ENCODE assay signal across 10 mouse cellular contexts in the genomic region with DNA sequence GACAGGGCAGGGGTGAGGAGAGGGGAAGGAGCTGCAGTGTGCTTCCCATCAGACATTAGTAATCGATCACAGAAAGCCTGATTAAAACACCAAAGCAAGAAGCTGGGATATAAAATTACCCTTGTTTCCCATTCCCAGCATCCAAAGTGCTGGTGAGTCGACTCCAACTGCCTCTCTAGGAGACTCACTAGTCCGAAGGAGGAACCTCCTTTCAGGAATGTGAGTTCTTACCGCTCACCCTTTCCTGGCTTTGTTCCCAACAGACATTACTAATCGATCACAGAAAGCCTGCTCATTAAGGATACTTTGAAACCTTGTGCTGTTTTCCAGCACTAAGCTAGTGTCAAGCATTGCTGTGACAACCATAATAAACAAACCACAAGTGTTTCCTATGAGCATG.
DNase-seq lines count a peak whose midpoint lies in the region; ATAC-seq and TF ChIP-seq lines count a peak whose summit lies in the region.
"Had no signal": no experiment of that assay in that cellular context is flagged by ENCODE, and none has a peak within 500 bp of the region (broad histone marks: within the 10 kb centered on the region; RNA-seq: fewer than 3 reads in every experiment).

No protein-coding gene starts in this region.

- no peak overlapping the region for H3K27ac ChIP-seq in hindbrain, embryonic 11.5 days (ENCODE audit: low read depth, low read length)
- no peak overlapping the region for H3K27ac ChIP-seq in hindbrain, embryonic 12.5 days
- no peak overlapping the region for H3K27ac ChIP-seq in testis, adult 2 months (ENCODE audit: control insufficient read depth, insufficient read depth, low read depth, low read length)
- peak overlapping the region; percentile 39; the same call in 1 of the 2 replicates for H3K27ac ChIP-seq in embryonic facial prominence, embryonic 14.5 days (replicated peaks; ENCODE audit: low read depth, low read length)
- no peak overlapping the region for H3K27ac ChIP-seq in stomach, embryonic 16.5 days (ENCODE audit: low read length)
- H3K27ac ChIP-seq in thymus, adult 2 months (ENCODE audit: control insufficient read depth, insufficient read depth, low read length): no peak overlapping the region

- H3K27me3 ChIP-seq in hindbrain, embryonic 11.5 days (ENCODE audit: control insufficient read depth, insufficient read depth, low read length): peaks cover 6% of the 10 kb centered on the region
- H3K27me3 ChIP-seq in hindbrain, embryonic 12.5 days: peaks cover 20% of the 10 kb centered on the region
- no peaks in the 10 kb centered on the region for H3K27me3 ChIP-seq in testis, adult 2 months (ENCODE audit: control insufficient read depth, insufficient read depth, low read length)
- H3K27me3 ChIP-seq in embryonic facial prominence, embryonic 14.5 days (replicated peaks; ENCODE audit: control insufficient read depth, insufficient read depth, low read length): peaks cover 6% of the 10 kb centered on the region; the same call in 1 of the 2 replicates
- H3K27me3 ChIP-seq in stomach, embryonic 16.5 days (ENCODE audit: control insufficient read depth, insufficient read depth, low read length): no peaks in the 10 kb centered on the region
- no peaks in the 10 kb centered on the region for H3K27me3 ChIP-seq in thymus, adult 2 months (ENCODE audit: control insufficient read depth, insufficient read depth, low read length)

- no peak overlapping the region for H3K4me3 ChIP-seq in hindbrain, embryonic 11.5 days (ENCODE audit: low read depth, low read length)
- H3K4me3 ChIP-seq in hindbrain, embryonic 12.5 days: no peak overlapping the region
- peak overlapping the region; percentile 46 for H3K4me3 ChIP-seq in testis, adult 2 months (ENCODE audit: control insufficient read depth, low read depth, low read length)
- H3K4me3 ChIP-seq in embryonic facial prominence, embryonic 14.5 days (ENCODE audit: low read depth, low read length): 0 out of 2 replicates have a peak overlapping the region, but pooled peaks have one; percentile 0
- no peak overlapping the region for H3K4me3 ChIP-seq in stomach, embryonic 16.5 days (replicated peaks; ENCODE audit: low read length)
- H3K4me3 ChIP-seq in thymus, adult 2 months (ENCODE audit: control insufficient read depth, insufficient read depth, low read length): no peak overlapping the region

- ATAC-seq in hindbrain, embryonic 11.5 days (ENCODE audit: low FRiP score): no peak
- no peak for ATAC-seq in hindbrain, embryonic 12.5 days (ENCODE audit: low FRiP score)
- ATAC-seq in embryonic facial prominence, embryonic 14.5 days (ENCODE audit: low read depth): no peak
- ATAC-seq in stomach, embryonic 16.5 days (ENCODE audit: insufficient read depth, low FRiP score): no peak
- no peak for ATAC-seq in monocyte, adult 5-6 weeks (replicated peaks; ENCODE audit: insufficient number of reproducible peaks, low FRiP score, low TSS enrichment, poor library complexity, severe bottlenecking)

- no peaks in the 10 kb centered on the region for H3K9me3 ChIP-seq in hindbrain, embryonic 11.5 days (ENCODE audit: control insufficient read depth, low read length)
- H3K9me3 ChIP-seq in hindbrain, embryonic 12.5 days (replicated peaks): no peaks in the 10 kb centered on the region
- H3K9me3 ChIP-seq in embryonic facial prominence, embryonic 14.5 days (ENCODE audit: control insufficient read depth, low read length): no peaks in the 10 kb centered on the region
- no peaks in the 10 kb centered on the region for H3K9me3 ChIP-seq in stomach, embryonic 16.5 days (replicated peaks; ENCODE audit: control insufficient read depth, low read length)

- WGBS in hindbrain, embryonic 11.5 days: 74% methylated on average over 5 of the region's 5 CpGs
- 54% methylated on average over 5 of the region's 5 CpGs for WGBS in hindbrain, embryonic 12.5 days
- WGBS in embryonic facial prominence, embryonic 14.5 days: 35% methylated on average over 5 of the region's 5 CpGs
- 52% methylated on average over 5 of the region's 5 CpGs for WGBS in stomach, embryonic 16.5 days
- 50% methylated on average over 5 of the region's 5 CpGs for WGBS in thymus, adult 2 months

- H3K9ac ChIP-seq in hindbrain, embryonic 11.5 days (ENCODE audit: low read depth, low read length): no peak overlapping the region
- no peak overlapping the region for H3K9ac ChIP-seq in hindbrain, embryonic 12.5 days
- H3K9ac ChIP-seq in embryonic facial prominence, embryonic 14.5 days (ENCODE audit: low read depth, low read length): no peak overlapping the region
- H3K9ac ChIP-seq in stomach, embryonic 16.5 days (ENCODE audit: low read length): no peak overlapping the region

- H3K4me2 ChIP-seq in hindbrain, embryonic 11.5 days (replicated peaks; ENCODE audit: low read depth, low read length): no peak overlapping the region
- no peak overlapping the region for H3K4me2 ChIP-seq in hindbrain, embryonic 12.5 days (replicated peaks)
- 0 out of 2 replicates have a peak overlapping the region, but pooled peaks have one; percentile 9 for H3K4me2 ChIP-seq in embryonic facial prominence, embryonic 14.5 days (ENCODE audit: low read depth, low read length)
- peak overlapping the region; percentile 27; the same call in 1 of the 2 replicates for H3K4me2 ChIP-seq in stomach, embryonic 16.5 days (ENCODE audit: low read depth, low read length)

- no peak for TF ChIP-seq CTCF in testis, adult 2 months (IDR thresholded peaks at IDR 0.05; ENCODE audit: control insufficient read depth, insufficient read depth, insufficient replicate concordance, low read depth, low read length)
- TF ChIP-seq CTCF in thymus, adult 2 months (IDR thresholded peaks at IDR 0.05; ENCODE audit: borderline replicate concordance, control insufficient read depth, extremely low read depth, insufficient read depth, low read length, poor library complexity): no peak

- no peaks in the 10 kb centered on the region for H3K36me3 ChIP-seq in hindbrain, embryonic 11.5 days (ENCODE audit: control insufficient read depth, insufficient read depth, low read length)
- H3K36me3 ChIP-seq in hindbrain, embryonic 12.5 days: no peaks in the 10 kb centered on the region
- no peaks in the 10 kb centered on the region for H3K36me3 ChIP-seq in testis, adult 2 months (ENCODE audit: control insufficient read depth, insufficient read depth, low read length)
- H3K36me3 ChIP-seq in embryonic facial prominence, embryonic 14.5 days (ENCODE audit: control insufficient read depth, insufficient read depth, low read length): no peaks in the 10 kb centered on the region
- H3K36me3 ChIP-seq in stomach, embryonic 16.5 days (ENCODE audit: control insufficient read depth, insufficient read depth, low read length): no peaks in the 10 kb centered on the region
- no peaks in the 10 kb centered on the region for H3K36me3 ChIP-seq in thymus, adult 2 months (ENCODE audit: control insufficient read depth, insufficient read depth, low read length)

- peak; percentile 59 for DNase-seq in hindbrain, embryonic 11.5 days (ENCODE audit: low spot score)
- no peak for DNase-seq in testis, postnatal 10 days (ENCODE audit: low spot score)
- peak; percentile 72 for DNase-seq in embryonic facial prominence, embryonic 14.5 days (ENCODE audit: low spot score)
- DNase-seq in thymus, adult 2 months: no peak
- DNase-seq: cerebellum, adult 2 months; right cerebral cortex, postnatal 14 days had no signal

- no peak for TF ChIP-seq POLR2A in testis, adult 2 months (IDR thresholded peaks at IDR 0.05; ENCODE audit: control insufficient read depth, low read depth, low read length)
- TF ChIP-seq POLR2A in thymus, adult 2 months (IDR thresholded peaks at IDR 0.05; ENCODE audit: control insufficient read depth, extremely low read depth, insufficient read depth, low read length, poor library complexity): no peak

- H3K4me1 ChIP-seq in hindbrain, embryonic 11.5 days (replicated peaks; ENCODE audit: control insufficient read depth, insufficient read depth, low read length): peaks cover 3% of the 10 kb centered on the region; the same call in 1 of the 2 replicates
- peaks cover 27% of the 10 kb centered on the region for H3K4me1 ChIP-seq in hindbrain, embryonic 12.5 days
- no peaks in the 10 kb centered on the region; the same call in 1 of the 2 replicates for H3K4me1 ChIP-seq in testis, adult 2 months (ENCODE audit: control insufficient read depth, insufficient read depth, low read length)
- H3K4me1 ChIP-seq in embryonic facial prominence, embryonic 14.5 days (ENCODE audit: control insufficient read depth, insufficient read depth, low read length): peaks cover 22% of the 10 kb centered on the region; the same call in 1 of the 2 replicates
- H3K4me1 ChIP-seq in stomach, embryonic 16.5 days (ENCODE audit: control insufficient read depth, insufficient read depth, low read length): peaks cover 5% of the 10 kb centered on the region; the same call in 1 of the 2 replicates
- no peaks in the 10 kb centered on the region for H3K4me1 ChIP-seq in thymus, adult 2 months (replicated peaks; ENCODE audit: control insufficient read depth, insufficient read depth, low read length)

Comparison
In these comparisons a context has a peak if more than half of its experiments do, and no peak if none do; other contexts are left out.
1. DNase-seq: peak in hindbrain, embryonic 11.5 days (single experiment) and embryonic facial prominence, embryonic 14.5 days (single experiment); none in testis, postnatal 10 days (single experiment) and thymus, adult 2 months (single experiment).
2. H3K4me2 ChIP-seq: peak in embryonic facial prominence, embryonic 14.5 days (single experiment) and stomach, embryonic 16.5 days (single experiment); none in hindbrain, embryonic 11.5 days (single experiment) and hindbrain, embryonic 12.5 days (single experiment).
3. H3K4me3 ChIP-seq: peak in testis, adult 2 months (single experiment) and embryonic facial prominence, embryonic 14.5 days (single experiment); none in hindbrain, embryonic 11.5 days (single experiment), hindbrain, embryonic 12.5 days (single experiment), stomach, embryonic 16.5 days (single experiment) and thymus, adult 2 months (single experiment).